Mouse (Mus musculus): ENCODE data around the gene Gfi1b.

Gfi1b gene

DNA sequence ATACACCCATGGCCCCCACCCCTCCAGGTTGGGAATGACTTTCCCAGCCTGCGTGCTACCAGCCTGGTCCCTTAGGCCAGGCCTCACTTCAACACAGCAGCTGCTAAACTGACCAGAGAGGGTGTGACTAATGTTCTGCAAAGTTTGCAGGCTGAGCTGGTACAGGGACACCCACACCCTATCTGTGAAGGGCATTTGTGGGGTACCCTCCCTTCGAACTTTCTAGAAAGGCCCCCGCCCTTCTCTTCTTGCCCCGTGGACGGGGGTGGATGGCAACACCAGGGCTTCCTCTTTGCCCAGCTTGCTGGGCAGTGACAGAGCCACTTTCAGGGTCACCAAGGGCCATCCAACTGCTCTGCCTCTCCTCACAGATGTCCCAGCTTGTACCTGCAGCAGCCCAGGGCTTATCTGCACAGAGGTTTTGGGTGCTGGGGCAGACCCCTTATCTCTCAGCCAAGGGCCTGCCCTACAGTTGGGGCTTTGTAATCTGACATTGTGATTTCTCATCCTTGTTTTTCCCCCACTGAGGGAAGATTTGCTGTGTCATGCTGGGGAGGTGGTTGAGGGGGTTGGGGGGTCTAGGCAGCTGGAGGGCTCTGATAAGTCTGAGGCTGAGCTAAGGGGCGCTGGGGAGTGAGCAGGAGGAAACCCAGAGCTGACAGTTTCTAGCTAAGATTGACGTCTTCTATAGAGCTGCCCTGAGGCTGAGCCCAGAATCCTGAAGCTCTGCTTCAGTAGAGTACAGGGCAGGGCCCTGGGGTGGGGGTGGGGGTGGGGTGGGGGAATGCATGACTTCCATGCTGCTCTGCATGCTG is 23.8 kb downstream of the Gfi1b start:
- DNase-seq = no peak

DNA sequence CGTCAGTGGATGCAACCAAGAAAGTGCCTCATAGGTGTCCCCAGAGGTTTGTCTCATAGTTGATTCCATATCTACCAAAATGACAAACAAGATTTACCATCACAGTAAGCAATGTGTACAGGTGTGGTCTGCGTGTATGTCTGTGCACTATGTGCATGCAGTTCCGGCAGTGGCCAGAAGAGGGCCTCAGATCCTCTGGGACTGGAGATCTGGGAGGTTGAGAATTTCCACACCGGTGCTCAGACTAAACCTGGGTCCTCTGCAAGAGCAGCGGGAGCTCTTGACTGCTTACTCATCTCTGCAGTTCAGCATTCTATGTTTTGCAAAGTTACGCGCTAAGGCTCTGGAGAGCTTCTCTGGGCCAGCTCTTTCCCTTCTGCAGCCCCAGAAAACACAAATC is 24.8 kb downstream of the Gfi1b start:
- DNase-seq = no peak

DNA sequence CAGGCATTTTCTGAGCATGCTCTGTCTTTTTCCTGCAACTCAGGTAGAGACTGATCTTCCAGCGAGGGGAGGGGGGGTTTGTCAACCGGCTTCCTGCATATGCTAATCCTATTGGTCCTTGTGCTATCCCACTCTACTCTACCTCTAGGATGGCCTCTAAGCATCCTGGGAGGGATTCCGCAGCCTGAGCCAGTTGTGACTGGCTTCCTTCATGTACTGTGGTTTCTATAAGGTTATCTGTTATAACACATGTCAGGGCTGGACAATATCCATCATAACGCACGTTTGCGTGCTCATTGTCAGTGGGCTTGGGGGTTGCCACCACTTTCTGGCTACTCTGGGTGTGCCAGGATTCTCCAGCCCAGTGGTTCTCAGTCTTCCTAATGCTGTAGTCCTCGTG is 25.8 kb downstream of the Gfi1b start:
- DNase-seq = no peak

DNA sequence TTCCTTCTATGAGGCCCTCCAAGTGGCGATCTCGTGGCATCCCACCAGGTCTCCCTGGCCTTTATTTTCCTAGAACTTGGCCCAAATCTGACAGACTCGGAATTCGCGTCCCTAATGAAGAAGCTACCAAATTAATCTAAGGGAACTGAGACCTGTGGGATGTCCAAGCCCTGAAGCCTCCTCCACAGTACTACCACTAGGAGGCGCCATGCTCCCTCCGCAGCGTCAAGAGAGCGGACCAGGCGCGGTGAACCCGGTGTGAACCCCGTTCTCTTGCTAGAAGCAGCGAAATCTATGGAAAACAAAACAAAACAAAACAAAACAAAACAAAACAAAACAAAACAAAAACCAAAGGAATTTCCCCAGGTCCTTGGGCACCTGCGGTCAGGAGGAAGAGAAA is 29.0 kb downstream of the Gfi1b start:
- peak; percentile 64 to 74 for DNase-seq

DNA sequence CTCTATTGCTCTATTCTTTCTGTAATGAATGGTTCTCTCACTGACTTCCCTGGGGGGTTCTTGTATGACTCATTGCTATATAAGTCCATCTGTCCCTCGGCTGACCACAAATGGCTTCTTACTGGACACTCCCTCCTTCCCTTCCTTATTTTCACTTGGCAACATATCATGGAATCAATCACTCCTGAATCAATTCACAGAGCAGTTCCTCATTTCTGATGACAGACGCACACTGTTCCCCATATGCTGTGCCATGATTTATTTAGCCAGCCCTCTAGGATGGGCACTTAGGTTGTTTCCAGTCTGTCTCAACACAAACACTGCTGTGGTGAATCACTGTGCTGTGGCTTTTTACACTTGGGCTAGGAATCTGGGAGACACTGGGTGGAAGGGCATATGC is 30.3 kb downstream of the Gfi1b start:
- DNase-seq = no peak

DNA sequence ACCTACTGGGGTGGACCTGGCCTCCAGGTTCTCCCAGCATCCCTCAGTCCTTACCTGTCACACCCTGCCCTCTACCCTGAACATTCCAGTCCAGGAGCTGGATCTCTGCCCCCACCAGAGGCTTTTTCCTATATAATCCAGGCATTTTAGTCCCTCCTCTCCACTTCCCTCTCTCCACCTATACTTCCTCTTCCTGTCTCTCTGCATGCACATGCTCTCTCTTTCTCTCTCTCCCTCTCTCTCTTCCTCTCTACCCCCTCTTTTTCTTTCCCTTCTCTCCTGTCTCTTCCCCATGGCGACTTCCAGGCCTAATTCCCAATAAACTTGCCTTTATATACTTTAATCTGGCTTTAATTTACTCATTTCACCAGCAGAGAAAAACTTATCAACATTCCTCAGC is 33.2 kb downstream of the Gfi1b start:
- DNase-seq = no peak

DNA sequence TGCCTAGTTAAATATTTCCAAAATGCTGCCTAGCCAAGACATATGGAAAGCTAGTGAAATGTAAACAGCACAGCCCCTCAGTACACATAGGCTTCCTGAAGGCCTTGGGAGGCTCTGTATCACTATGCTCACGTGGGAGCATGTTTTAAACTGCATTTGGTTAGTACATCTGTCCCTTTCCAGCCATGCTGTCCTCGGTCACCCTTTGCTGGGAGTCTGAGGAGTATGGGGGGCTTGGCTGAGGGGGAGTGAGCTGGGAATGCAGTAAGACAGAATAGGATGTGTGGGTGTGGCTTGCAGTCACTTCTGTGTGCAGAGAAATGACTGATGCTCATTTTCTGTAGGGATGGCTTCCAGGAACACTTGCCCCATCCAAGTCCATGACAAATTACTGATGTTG is 36.1 kb downstream of the Gfi1b start:
- DNase-seq = no peak

DNA sequence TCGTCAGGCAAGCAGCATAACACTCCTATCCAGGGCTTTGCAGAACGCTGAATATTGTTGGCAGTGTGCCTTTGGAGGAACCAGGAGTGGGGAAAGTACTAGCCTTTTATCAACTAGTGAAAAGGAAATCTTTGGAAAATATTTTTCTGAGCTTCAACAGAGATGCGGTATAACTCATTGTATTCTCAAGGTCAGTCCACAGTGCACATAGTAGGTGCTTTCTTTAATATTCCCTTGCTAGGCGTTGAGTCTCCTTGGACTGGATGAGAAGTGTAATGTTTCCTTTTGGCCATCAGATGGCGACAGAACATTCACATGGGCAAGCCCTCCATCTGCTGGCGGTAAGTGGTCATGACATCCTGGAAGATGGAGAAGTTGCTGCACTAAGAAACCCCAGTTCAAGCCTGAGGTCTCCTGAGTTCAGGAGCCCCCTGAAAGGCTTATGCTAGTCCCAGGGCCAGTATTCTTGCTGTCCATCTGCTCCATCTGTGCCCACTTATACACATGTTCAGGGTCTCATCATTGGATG is 36.7 kb downstream of the Gfi1b start:
- DNase-seq = peak; percentile 78 to 85

DNA sequence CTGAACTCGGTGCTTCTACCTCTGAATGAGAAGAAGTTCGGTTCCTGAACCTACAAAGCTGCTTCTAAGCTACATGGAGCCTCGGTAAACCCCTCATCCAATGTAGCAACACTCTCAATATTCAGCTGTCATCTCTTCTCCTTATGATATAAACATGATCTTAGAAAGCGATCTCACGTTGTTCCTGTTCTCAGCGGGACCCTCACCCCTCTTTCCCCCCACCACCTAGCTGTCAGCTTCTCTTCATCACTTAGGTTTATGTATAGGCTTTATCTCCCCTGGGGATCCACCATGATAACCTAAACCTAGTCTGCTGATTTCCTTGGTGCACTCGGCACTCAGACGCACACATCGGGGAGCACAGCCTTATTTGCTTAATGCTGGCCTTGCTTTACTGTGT is 38.1 kb downstream of the Gfi1b start, which contains the start of gene Gtf3c5:
TSS of gene Gtf3c5 (minus strand) at position 101 of the 400 bp plus-strand sequence.
- no peak for DNase-seq

DNA sequence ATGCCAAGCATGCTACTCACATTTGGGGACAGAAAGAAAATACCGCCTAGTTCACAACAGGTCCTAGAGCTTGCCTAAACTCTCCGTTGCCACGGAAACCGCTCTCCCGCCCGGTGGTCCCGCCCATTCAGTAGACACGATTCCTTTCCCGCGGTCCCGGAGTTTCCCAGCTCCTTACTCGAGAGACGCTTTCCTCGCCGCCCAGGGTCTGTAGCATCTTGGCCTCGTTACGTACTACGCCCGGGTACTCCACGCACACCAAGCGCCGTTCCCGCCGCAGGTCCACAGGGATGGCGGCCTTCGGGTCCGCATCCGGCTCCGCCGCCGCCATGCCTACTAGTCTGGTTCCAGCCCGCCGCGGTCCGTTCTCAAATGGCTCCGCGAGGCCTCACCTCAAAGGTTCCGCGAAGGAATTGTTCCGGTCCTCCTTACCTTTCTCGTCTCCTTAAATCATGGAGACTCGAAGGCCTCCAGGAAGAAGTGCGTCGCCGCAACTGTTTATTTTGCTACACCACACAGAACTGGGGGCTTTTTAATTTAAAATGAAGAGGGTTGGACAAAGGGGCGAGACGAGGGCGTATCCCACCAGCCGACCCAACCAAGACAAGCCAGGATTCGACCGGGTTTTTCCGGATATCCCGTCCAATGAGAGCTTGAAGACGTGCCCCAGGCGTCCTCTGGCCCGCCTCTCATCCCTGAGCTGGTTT is 39.0 kb downstream of the Gfi1b start:
- peak; percentile 85 to 91 for DNase-seq

DNA sequence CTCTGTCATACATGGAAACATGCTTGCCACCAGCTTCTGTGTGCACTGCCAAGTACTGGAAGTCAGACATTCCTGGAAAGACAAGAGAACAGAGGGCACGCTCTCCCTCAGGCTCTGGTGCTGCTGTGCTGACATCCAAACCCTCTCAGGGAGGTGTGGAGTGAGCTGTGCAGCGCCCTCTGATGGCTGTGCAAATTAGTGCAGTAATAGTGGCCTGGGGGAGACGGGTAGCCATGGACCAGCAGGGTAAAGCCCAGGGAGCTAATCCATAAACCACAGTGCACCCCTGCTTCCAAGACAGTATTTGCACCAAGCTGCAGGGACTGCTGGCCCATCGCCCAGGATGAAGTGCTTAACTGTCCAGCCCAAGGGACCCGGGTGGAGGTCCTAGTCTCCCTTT is 43.8 kb downstream of the Gfi1b start:
- DNase-seq = peak in 1 of 2 experiments; percentile 30

DNA sequence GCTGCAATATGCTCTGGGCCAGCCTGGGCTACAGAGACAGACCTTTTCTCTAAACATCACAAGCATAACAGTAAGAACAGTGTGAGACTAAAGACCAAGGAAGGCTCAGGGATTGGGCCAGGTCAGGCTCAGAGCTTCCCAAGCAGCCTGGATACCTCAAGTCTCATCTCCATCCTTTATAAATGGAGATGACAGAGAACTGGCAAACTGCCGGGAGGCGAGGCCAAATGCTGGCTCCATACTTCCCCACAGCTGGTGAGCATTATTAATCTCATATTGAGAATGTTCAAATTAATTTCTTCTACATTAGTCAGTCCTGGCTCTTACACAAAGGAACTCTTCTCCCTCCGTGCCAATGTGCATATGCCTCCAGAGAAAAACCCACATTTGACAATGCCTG is 45.0 kb downstream of the Gfi1b start:
- DNase-seq = no peak

DNA sequence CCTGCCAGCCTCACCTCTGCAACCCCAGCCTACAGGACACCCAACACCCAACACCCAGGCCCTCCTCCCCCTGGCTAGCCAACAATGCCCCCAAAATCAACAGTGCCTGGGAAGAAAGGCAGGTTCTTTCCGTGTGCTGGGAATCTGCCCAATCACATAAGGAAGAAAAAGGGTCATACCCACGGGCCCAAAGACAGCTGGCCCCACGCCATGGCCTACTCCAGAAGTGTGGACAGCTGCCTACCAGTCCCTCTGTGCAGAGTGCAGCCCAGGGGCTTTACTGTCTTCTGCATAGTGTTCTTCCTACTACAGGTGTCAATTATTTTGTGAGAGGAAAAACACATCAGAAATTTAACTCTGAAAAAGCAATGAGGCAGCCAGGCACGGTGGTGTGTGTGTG is 46.4 kb downstream of the Gfi1b start:
- no peak for DNase-seq

DNA sequence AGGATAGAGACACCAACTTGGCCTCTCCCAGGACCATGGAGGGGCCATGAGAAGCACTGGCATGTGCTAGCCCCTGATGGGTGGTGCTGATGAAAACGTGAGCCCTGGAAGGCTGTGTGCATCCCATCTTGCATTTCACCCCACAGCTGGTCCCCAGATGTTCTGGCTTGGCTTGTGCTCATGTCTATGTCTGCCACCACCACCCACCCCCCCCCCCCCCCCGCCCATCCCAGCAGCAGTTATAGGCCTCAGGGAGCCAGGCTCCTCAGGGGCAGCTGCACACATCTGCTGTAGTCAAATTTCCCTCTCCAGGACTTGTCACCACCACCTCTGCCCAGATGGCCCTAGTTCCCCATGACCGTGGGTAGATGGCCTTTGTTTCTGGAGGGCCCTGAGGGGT is 51.9 kb downstream of the Gfi1b start:
- no peak for DNase-seq

DNA sequence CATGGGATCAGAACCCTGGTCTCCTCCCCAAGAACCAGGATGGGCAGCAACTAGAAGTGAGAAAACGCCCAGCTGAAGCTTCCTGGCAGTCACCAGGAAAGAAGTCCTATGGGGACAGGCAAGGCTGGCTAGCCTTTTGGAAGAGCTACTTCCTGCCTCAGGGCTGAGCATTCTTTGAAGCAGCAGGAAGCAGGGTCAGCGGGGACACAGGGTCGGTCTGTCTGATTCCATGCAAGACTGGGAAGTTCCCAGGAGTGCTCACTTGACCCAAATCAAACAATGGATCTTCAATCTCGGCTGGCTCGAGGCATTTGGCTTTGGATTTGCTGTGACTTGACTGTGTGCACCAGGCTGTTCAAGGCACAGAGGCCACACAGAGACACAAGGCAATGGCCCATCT is 55.2 kb downstream of the Gfi1b start:
- DNase-seq = no peak

DNA sequence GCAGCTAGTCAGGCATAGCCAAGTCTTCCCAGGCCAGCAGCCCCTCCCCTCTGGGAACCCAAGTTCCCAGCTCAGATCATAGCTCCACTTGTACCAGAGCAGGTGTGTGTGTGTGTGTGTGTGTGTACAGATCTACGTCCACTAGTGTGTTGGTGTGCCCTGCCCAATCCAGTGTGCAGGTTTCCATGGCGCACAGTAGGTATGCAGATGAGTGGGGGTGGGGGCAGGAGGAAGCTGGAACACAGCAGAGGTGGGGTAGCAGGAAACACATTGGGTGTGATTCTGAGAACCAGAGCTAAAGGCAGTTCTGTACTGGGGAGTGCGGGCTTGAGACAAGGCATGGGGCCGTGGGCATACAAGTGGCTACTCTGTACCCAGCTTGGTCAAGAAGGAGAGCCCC is 57.4 kb downstream of the Gfi1b start:
- no peak for DNase-seq

DNA sequence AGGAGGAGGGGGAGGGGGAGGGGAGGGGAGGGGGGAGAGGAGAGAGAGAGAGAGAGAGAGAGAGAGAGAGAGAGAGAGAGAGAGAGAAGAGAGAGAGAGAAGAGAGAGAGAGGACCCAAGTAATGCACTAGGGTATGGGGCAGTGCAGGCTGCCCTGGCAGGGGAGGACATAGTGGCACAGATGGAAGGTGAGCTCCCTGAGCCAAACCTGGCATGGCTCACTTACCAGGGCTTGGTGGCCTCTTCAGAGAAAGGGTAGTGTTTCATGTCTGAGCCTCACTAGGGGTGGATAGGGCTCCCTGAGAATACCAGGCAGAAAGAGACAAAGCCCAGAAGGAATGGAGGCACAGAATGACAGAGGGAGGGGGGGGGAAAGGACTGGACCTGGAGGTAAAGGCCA is 58.0 kb downstream of the Gfi1b start:
- no peak for DNase-seq

DNA sequence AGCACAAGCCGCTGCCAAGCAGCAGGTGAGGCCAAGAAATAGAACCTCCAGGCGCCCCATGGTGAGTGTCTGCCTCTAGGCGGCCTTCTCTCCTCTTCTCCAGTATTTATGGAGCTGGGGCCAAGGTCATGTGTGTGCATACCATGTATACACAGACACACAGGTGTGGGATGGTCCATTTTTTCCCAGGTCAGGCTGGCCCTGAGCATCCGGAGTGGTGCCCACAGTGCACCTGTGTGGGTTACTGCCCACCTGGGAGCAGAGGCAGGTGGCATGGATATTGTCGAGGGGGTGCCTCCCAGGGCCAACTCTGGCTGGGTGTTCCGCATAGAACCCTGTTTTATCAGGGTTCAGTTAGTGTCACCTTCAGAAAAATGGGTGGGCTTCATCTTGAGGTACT is 58.5 kb downstream of the Gfi1b start, which contains the start of gene Cel:
TSS of gene Cel (minus strand) at position 101 of the 400 bp plus-strand sequence.
- DNase-seq = no peak

All from cerebellum, adult 18-20 months (tissue).